Mouse (Mus musculus) R1 (cell line): ENCODE results near the gene Eef1akmt3.

Experiments
- DNase-seq: peaks from one replicate; pipeline ENCODE4 v3.0.0-alpha.2; 2018; ENCODE audit warnings: low read depth, low spot score

Gene Eef1akmt3

GRCm38 (mm10) chr10:126997340-126998113 lies 43.8 kb downstream of the Eef1akmt3 start:
- DNase-seq = no peak

- DNase-seq = no peak
These were observed 47.7 kb downstream of the Eef1akmt3 start for GRCm38 (mm10) chr10:126993621-126994020.

- DNase-seq = no peak
These were observed 49.6 kb downstream of the Eef1akmt3 start for GRCm38 (mm10) chr10:126991676-126992075.

- peak; percentile 90 for DNase-seq
These were observed 50.8 kb downstream of the Eef1akmt3 start for GRCm38 (mm10) chr10:126990313-126991056.

- no peak for DNase-seq
These were observed 52.7 kb downstream of the Eef1akmt3 start for GRCm38 (mm10) chr10:126988513-126989165.

- peak; percentile 85 for DNase-seq
These were observed 53.9 kb downstream of the Eef1akmt3 start for GRCm38 (mm10) chr10:126987183-126988118.

- DNase-seq = peak; percentile 80
These were observed 54.8 kb downstream of the Eef1akmt3 start for GRCm38 (mm10) chr10:126986541-126986961.

- no peak for DNase-seq
These were observed 55.7 kb downstream of the Eef1akmt3 start for GRCm38 (mm10) chr10:126985579-126985978.

- no peak for DNase-seq
These were observed 56.2 kb downstream of the Eef1akmt3 start for GRCm38 (mm10) chr10:126985127-126985526.

GRCm38 (mm10) chr10:126984189-126985004 lies 56.9 kb downstream of the Eef1akmt3 start:
- peak; percentile 59 for DNase-seq

GRCm38 (mm10) chr10:126983193-126983725 lies 58.1 kb downstream of the Eef1akmt3 start:
- no peak for DNase-seq

- DNase-seq = no peak
These were observed 59.6 kb downstream of the Eef1akmt3 start for GRCm38 (mm10) chr10:126981746-126982145.
